Comparison of ENCODE assay signal across 8 mouse cellular contexts in genomic region chr11:69066163-69066861, GRCm38 (mm10). TPM values are rescaled to one million over a fixed set of nuclear protein-coding genes. Genes with fewer than 3 reads are reported as not detected.
DNase-seq lines count a peak whose midpoint lies in the region; ATAC-seq lines count a peak whose summit lies in the region.

No protein-coding gene starts in this region.

- H3K9me3 ChIP-seq in hindbrain, embryonic 12.5 days (replicated peaks) = no peaks in the 10 kb centered on the region
- H3K9me3 ChIP-seq in liver, embryonic 11.5 days (ENCODE audit: control insufficient read depth, low read length) = no peaks in the 10 kb centered on the region

- H3K4me2 ChIP-seq in hindbrain, embryonic 12.5 days (replicated peaks) = peak overlapping the region; percentile 90
- peak overlapping the region; percentile 88 for H3K4me2 ChIP-seq in liver, embryonic 11.5 days

- peaks cover 36% of the 10 kb centered on the region for H3K4me1 ChIP-seq in hindbrain, embryonic 12.5 days
- peaks cover 32% of the 10 kb centered on the region for H3K4me1 ChIP-seq in liver, embryonic 11.5 days (replicated peaks; ENCODE audit: control insufficient read depth, insufficient read depth, low read length)

- peak; percentile 52 to 72 for DNase-seq in left cerebral cortex, adult 18-20 months (ENCODE audit: low spot score in 2 of 2)
- DNase-seq in left cerebral cortex, adult 11 months (ENCODE audit: low spot score) = no peak
- peak; percentile 60 for DNase-seq in adrenal gland, postnatal 25 days
- peak; percentile 72 for DNase-seq in liver, embryonic 11.5 days (ENCODE audit: low spot score)
- peak; percentile 61 for DNase-seq in neural tube, embryonic 10.5 days (ENCODE audit: extremely low spot score, low spot score)
- DNase-seq in ovary, postnatal 14 days (ENCODE audit: low spot score) = no peak

- no peaks in the 10 kb centered on the region for H3K27me3 ChIP-seq in hindbrain, embryonic 12.5 days
- H3K27me3 ChIP-seq in liver, embryonic 11.5 days (replicated peaks; ENCODE audit: control insufficient read depth, insufficient read depth, low read length) = no peaks in the 10 kb centered on the region

- 2% methylated on average over 27 of the region's 29 CpGs for WGBS in hindbrain, embryonic 12.5 days
- WGBS in liver, embryonic 11.5 days = 7% methylated on average over 29 of the region's 29 CpGs

- no peaks in the 10 kb centered on the region for H3K36me3 ChIP-seq in hindbrain, embryonic 12.5 days
- H3K36me3 ChIP-seq in liver, embryonic 11.5 days (ENCODE audit: control insufficient read depth, insufficient read depth, low read length) = no peaks in the 10 kb centered on the region

- H3K27ac ChIP-seq in hindbrain, embryonic 12.5 days = no peak overlapping the region
- peak overlapping the region; percentile 53; the same call in 1 of the 2 replicates for H3K27ac ChIP-seq in liver, embryonic 11.5 days (ENCODE audit: low read depth, low read length)

- H3K4me3 ChIP-seq in hindbrain, embryonic 12.5 days = peak overlapping the region; percentile 41
- H3K4me3 ChIP-seq in liver, embryonic 11.5 days (ENCODE audit: low read depth, low read length) = peak overlapping the region; percentile 53

- ATAC-seq in erythroblast, adult 5-6 weeks (replicated peaks; ENCODE audit: low FRiP score, poor library complexity, severe bottlenecking) = peak; percentile 26; the same call in 1 of the 2 replicates
- ATAC-seq in hindbrain, embryonic 12.5 days (ENCODE audit: low FRiP score) = no peak
- 0 out of 2 replicates have a peak, but pooled peaks have one; percentile 11 for ATAC-seq in liver, embryonic 11.5 days (replicated peaks; ENCODE audit: low FRiP score)

- peak overlapping the region; percentile 71 for H3K9ac ChIP-seq in hindbrain, embryonic 12.5 days
- H3K9ac ChIP-seq in liver, embryonic 11.5 days (ENCODE audit: low read depth, low read length) = peak overlapping the region; percentile 69

RNA-seq across cellular contexts. Expression of gene Tmem107, which starts 4.3 kb away (rescaled TPM):
- total RNA-seq in left cerebral cortex, adult 18-20 months (2021) = 10 to 100 TPM; 23.6 to 26.8 TPM
- total RNA-seq in adrenal gland, postnatal 25 days (2021) = 18.3 and 21.8 TPM in 2 replicates
- total RNA-seq in erythroblast, adult 5-6 weeks (2015; ENCODE audit: low replicate concordance) = 2.3 and 6.1 TPM in 2 replicates
- total RNA-seq in erythroblast, adult 5-6 weeks (2017; ENCODE audit: low replicate concordance) = 2.9 and 3.9 TPM in 2 replicates
- polyA plus RNA-seq in hindbrain, embryonic 12.5 days (2016; fragmentation: Nextera tagmentation; extraction: Ambion mirVana) = 39.4 and 45.1 TPM in 2 replicates
- 39.1 and 43.5 TPM in 2 replicates for polyA plus RNA-seq in liver, embryonic 11.5 days (2014; fragmentation: Nextera tagmentation; extraction: Ambion mirVana)

RNA-seq across cellular contexts. Expression of gene Borcs6, which starts 6.8 kb away (rescaled TPM):
- 10 to 100 TPM; 35.2 to 38.0 TPM for total RNA-seq in left cerebral cortex, adult 18-20 months (2021)
- total RNA-seq in adrenal gland, postnatal 25 days (2021) = 23.1 and 32.0 TPM in 2 replicates
- total RNA-seq in erythroblast, adult 5-6 weeks (2015; ENCODE audit: low replicate concordance) = 2.5 and 3.1 TPM in 2 replicates
- total RNA-seq in erythroblast, adult 5-6 weeks (2017; ENCODE audit: low replicate concordance) = 1.0 and 4.7 TPM in 2 replicates
- 15.8 and 16.6 TPM in 2 replicates for polyA plus RNA-seq in hindbrain, embryonic 12.5 days (2016; fragmentation: Nextera tagmentation; extraction: Ambion mirVana)
- 5.9 and 6.6 TPM in 2 replicates for polyA plus RNA-seq in liver, embryonic 11.5 days (2014; fragmentation: Nextera tagmentation; extraction: Ambion mirVana)

RNA-seq across cellular contexts. Expression of gene Aurkb, which starts 20.9 kb away (rescaled TPM):
- total RNA-seq in left cerebral cortex, adult 18-20 months (2021) = under 1 TPM in 1 of 2 experiments, not detected in 1; 0.30 TPM
- 9.7 and 11.8 TPM in 2 replicates for total RNA-seq in adrenal gland, postnatal 25 days (2021)
- 32.9 and 35.3 TPM in 2 replicates for total RNA-seq in erythroblast, adult 5-6 weeks (2015; ENCODE audit: low replicate concordance)
- 74.0 and 102 TPM in 2 replicates for total RNA-seq in erythroblast, adult 5-6 weeks (2017; ENCODE audit: low replicate concordance)
- 95.5 and 100 TPM in 2 replicates for polyA plus RNA-seq in hindbrain, embryonic 12.5 days (2016; fragmentation: Nextera tagmentation; extraction: Ambion mirVana)
- 168 and 170 TPM in 2 replicates for polyA plus RNA-seq in liver, embryonic 11.5 days (2014; fragmentation: Nextera tagmentation; extraction: Ambion mirVana)

RNA-seq across cellular contexts. Expression of gene Vamp2, which starts 22.0 kb away (rescaled TPM):
- total RNA-seq in left cerebral cortex, adult 18-20 months (2021) = 1,000 to 10,000 TPM; 1,053 to 1,091 TPM
- 143 and 163 TPM in 2 replicates for total RNA-seq in adrenal gland, postnatal 25 days (2021)
- 50.3 and 58.7 TPM in 2 replicates for total RNA-seq in erythroblast, adult 5-6 weeks (2015; ENCODE audit: low replicate concordance)
- total RNA-seq in erythroblast, adult 5-6 weeks (2017; ENCODE audit: low replicate concordance) = 12.4 and 17.8 TPM in 2 replicates
- 140 and 159 TPM in 2 replicates for polyA plus RNA-seq in hindbrain, embryonic 12.5 days (2016; fragmentation: Nextera tagmentation; extraction: Ambion mirVana)
- 47.2 and 56.0 TPM in 2 replicates for polyA plus RNA-seq in liver, embryonic 11.5 days (2014; fragmentation: Nextera tagmentation; extraction: Ambion mirVana)

RNA-seq across cellular contexts. Expression of gene Per1, which starts 28.7 kb away (rescaled TPM):
- 100 to 1,000 TPM; 129 to 133 TPM for total RNA-seq in left cerebral cortex, adult 18-20 months (2021)
- total RNA-seq in adrenal gland, postnatal 25 days (2021) = 66.5 and 84.7 TPM in 2 replicates
- 2.3 and 3.1 TPM in 2 replicates for total RNA-seq in erythroblast, adult 5-6 weeks (2015; ENCODE audit: low replicate concordance)
- 1.7 and 1.9 TPM in 2 replicates for total RNA-seq in erythroblast, adult 5-6 weeks (2017; ENCODE audit: low replicate concordance)
- polyA plus RNA-seq in hindbrain, embryonic 12.5 days (2016; fragmentation: Nextera tagmentation; extraction: Ambion mirVana) = 9.8 and 11.6 TPM in 2 replicates
- 6.2 and 6.6 TPM in 2 replicates for polyA plus RNA-seq in liver, embryonic 11.5 days (2014; fragmentation: Nextera tagmentation; extraction: Ambion mirVana)

Comparison
In these comparisons a context has a peak if more than half of its experiments do, and no peak if none do; other contexts are left out.
1. DNase-seq: peak in left cerebral cortex, adult 18-20 months (2 of 2), adrenal gland, postnatal 25 days (single experiment), liver, embryonic 11.5 days (single experiment) and neural tube, embryonic 10.5 days (single experiment); none in left cerebral cortex, adult 11 months (single experiment) and ovary, postnatal 14 days (single experiment).